In the genomic region with DNA sequence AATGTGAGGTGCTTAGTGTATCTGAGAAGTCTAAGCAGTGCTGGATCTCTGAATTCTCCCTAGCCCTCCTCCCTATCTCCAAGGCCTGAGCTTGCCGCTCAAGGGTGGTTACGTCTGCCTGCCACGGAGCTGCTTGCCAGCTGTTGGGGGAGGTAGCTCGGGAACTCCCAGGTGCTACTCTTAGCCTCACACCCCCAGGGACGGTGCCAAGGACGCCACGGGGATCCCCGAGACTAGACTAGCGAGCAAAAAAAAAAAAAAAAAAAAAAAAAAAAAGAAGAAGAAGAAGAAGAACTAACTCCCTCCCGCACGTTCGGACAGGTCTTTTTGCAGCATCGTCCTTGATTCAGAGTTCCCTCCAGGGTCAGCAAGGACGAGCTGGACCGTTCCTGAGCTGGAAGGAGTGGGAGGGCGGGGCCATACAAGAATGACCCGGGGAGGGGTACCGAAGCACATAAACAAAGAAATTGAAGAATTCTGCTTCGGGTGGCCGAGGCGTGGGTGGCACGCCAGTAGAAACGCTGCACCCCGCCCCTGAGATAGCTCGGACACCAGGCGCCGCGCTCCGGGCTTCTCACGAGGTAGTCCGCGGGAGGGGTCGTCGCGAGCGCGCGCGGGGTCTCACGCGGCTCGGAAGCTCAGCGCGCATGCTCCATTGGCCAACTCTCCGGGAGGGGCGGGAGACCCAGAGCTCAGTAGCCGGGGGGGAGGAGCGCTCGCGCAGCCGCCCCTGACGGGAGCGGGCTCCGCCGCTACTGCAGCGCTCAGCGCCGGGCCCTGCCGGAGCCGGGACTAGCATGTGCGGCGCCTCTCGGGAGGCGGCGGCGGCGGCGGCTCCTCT, we compare ENCODE assay signal across 8 mouse cellular contexts. TPM values are rescaled to one million over a fixed set of nuclear protein-coding genes. Genes with fewer than 3 reads are reported as not detected.
A peak's percentile ranks its signal among the peaks of the same experiment; 100 is the strongest.
DNase-seq lines count a peak whose midpoint lies in the region; ATAC-seq and TF ChIP-seq lines count a peak whose summit lies in the region.

Gene Carmil3, plus strand, starts transcription at position 291 of the 841 bp plus-strand sequence.

- no peak for TF ChIP-seq POLR2A in lung, adult 2 months (IDR thresholded peaks at IDR 0.05; ENCODE audit: borderline replicate concordance, extremely low read depth, low read depth, low read length)
- TF ChIP-seq POLR2A in olfactory bulb, adult 2 months (IDR thresholded peaks at IDR 0.05; ENCODE audit: insufficient read depth, low read depth, low read length) = peak; percentile 74

- H3K36me3 ChIP-seq in forebrain, embryonic 16.5 days (ENCODE audit: control insufficient read depth, insufficient read depth) = no peaks in the 10 kb centered on the region

- WGBS in forebrain, embryonic 16.5 days = under 1% methylated on average over 58 of the region's 68 CpGs
- WGBS in lung, adult 2 months = 2% methylated on average over 68 of the region's 68 CpGs
- under 1% methylated on average over 68 of the region's 68 CpGs for WGBS in olfactory bulb, adult 2 months

- TF ChIP-seq CTCF in lung, adult 2 months (IDR thresholded peaks at IDR 0.05; ENCODE audit: insufficient read depth, low read length) = no peak
- TF ChIP-seq CTCF in olfactory bulb, adult 2 months (IDR thresholded peaks at IDR 0.05; ENCODE audit: insufficient read depth, low read depth, low read length) = no peak

- no peaks in the 10 kb centered on the region for H3K27me3 ChIP-seq in forebrain, embryonic 16.5 days (replicated peaks; ENCODE audit: control insufficient read depth, insufficient read depth, low read length)

- peaks cover 33% of the 10 kb centered on the region for H3K4me1 ChIP-seq in forebrain, embryonic 16.5 days (replicated peaks; ENCODE audit: control insufficient read depth, insufficient read depth, low read length)
- H3K4me1 ChIP-seq in lung, adult 2 months (ENCODE audit: control insufficient read depth, insufficient read depth, low read length) = no peaks in the 10 kb centered on the region
- peaks cover 6% of the 10 kb centered on the region for H3K4me1 ChIP-seq in olfactory bulb, adult 2 months (ENCODE audit: control insufficient read depth, insufficient read depth, low read length)

- intact Hi-C loops in heart, postnatal 36 days (cut with DNase I) = no loop called here

- H3K9ac ChIP-seq in forebrain, embryonic 16.5 days (replicated peaks; ENCODE audit: low read depth, low read length) = peak within 1 kb of the TSS; percentile 93

- ATAC-seq in forebrain, embryonic 16.5 days = peak; percentile 92

- peak within 1 kb of the TSS; percentile 97 for H3K27ac ChIP-seq in forebrain, embryonic 16.5 days (ENCODE audit: low read length)
- peak within 1 kb of the TSS; percentile 85 for H3K27ac ChIP-seq in olfactory bulb, adult 2 months (ENCODE audit: insufficient read depth, low read depth, low read length)

- DNase-seq in ES-CJ7 (ENCODE audit: low read depth, low spot score) = peak; percentile 56
- DNase-seq in cerebellum, adult 11 months = peak; percentile 87
- DNase-seq in heart, postnatal 36 days = peak; percentile 59 to 69
- DNase-seq in layer of hippocampus, adult 8-10 months (ENCODE audit: low spot score in 2 of 2) = peak; percentile 78 to 84
- DNase-seq in lung, adult 2 months = peak; percentile 48
- DNase-seq in thymus, postnatal 0 days (ENCODE audit: low spot score) = peak; percentile 73

- H3K9me3 ChIP-seq in forebrain, embryonic 16.5 days (ENCODE audit: control insufficient read depth, low read length) = no peaks in the 10 kb centered on the region

- peak within 1 kb of the TSS; percentile 74 for H3K4me2 ChIP-seq in forebrain, embryonic 16.5 days (ENCODE audit: low read length)

- H3K4me3 ChIP-seq in forebrain, embryonic 16.5 days (replicated peaks; ENCODE audit: low read length) = peak within 1 kb of the TSS; percentile 80
- peak within 1 kb of the TSS; percentile 45 for H3K4me3 ChIP-seq in lung, adult 2 months (replicated peaks; ENCODE audit: extremely low read depth, low read depth, low read length)
- peak within 1 kb of the TSS; percentile 88 for H3K4me3 ChIP-seq in olfactory bulb, adult 2 months (ENCODE audit: insufficient read depth, low read depth, low read length)

RNA-seq across cellular contexts. Expression of gene Carmil3, which starts in this region (rescaled TPM):
- 29.4 and 38.1 TPM in 2 replicates for polyA plus RNA-seq in forebrain, embryonic 16.5 days (2015; fragmentation: Nextera tagmentation; extraction: Ambion mirVana)
- total RNA-seq in heart, postnatal 36 days (2021) = 1 to 10 TPM; 3.1 to 3.2 TPM
- 10 to 100 TPM; 56.8 to 82.2 (median 62.5) TPM for total RNA-seq in layer of hippocampus, adult 8-10 months (2022)
- 1.8 and 3.0 TPM in 2 replicates for polyA plus RNA-seq in lung, adult 2 months (2012; rRNA removed)
- polyA plus RNA-seq in olfactory bulb, adult 2 months (2012; ENCODE audit: insufficient read depth, insufficient read length, low replicate concordance, missing spikeins) = not detected in 2 replicates
- polyA plus RNA-seq in thymus, postnatal 0 days (2015; fragmentation: Nextera tagmentation; extraction: Ambion mirVana) = 1.1 and 1.3 TPM in 2 replicates

Comparison
In these comparisons a context has a peak if more than half of its experiments do, and no peak if none do; other contexts are left out.
1. Peak in every context shown above with its lines: DNase-seq, ATAC-seq, H3K4me3 ChIP-seq and H3K27ac ChIP-seq.
2. RNA of gene Carmil3 (total RNA-seq): 56.8 to 82.2 TPM in layer of hippocampus, adult 8-10 months; 3.1 to 3.2 TPM in heart, postnatal 36 days; every median in the first group is over 10 times any median in the second.